Mouse (Mus musculus) lung, postnatal 0 days (tissue): ENCODE results near the gene Vamp9.

Experiments
- CTCF ChIP-seq: IDR thresholded peaks from 2 replicates; pipeline ENCODE4 v1.5.1; 2016; ENCODE audit warnings: antibody characterized with exemption, mild to moderate bottlenecking
- EP300 ChIP-seq: IDR thresholded peaks from 2 replicates; pipeline ENCODE4 v1.6.1; 2016; ENCODE audit warnings: antibody characterized with exemption, mild to moderate bottlenecking, control low read depth

GRCm38 (mm10) chr5:99939440-99939839 is 33.4 kb downstream of the Vamp9 start:
- TF ChIP-seq CTCF (no peak), EP300 (no peak)
